Mouse (Mus musculus) intestine, embryonic 15.5 days (tissue): Measurements from ENCODE around the gene Zfp12. TPM values are rescaled to one million over a fixed set of nuclear protein-coding genes. Genes with fewer than 3 reads are reported as not detected.

ENCODE experiments used
- ATAC-seq: fragments of 200-750 bp; cut with Nextera tagmentation; 2 replicates; pipeline ENCODE4 v1.8.0; 2017; ENCODE audit warnings: moderate TSS enrichment, moderate library complexity
- H3K27ac ChIP-seq: fragments of 300-500 bp; sonication (generic); 2 replicates; pipeline ENCODE4 v1.5.1; 2015; ENCODE audit warnings: mild to moderate bottlenecking, inconsistent platforms
- H3K27me3 ChIP-seq: fragments of 300-500 bp; sonication (generic); replicated peaks from 2 replicates; pipeline ENCODE4 v1.6.1; 2015; ENCODE audit warnings: inconsistent platforms
- H3K36me3 ChIP-seq: fragments of 300-500 bp; sonication (generic); 2 replicates; pipeline ENCODE4 v1.6.1; 2015; ENCODE audit warnings: inconsistent platforms
- H3K4me1 ChIP-seq: fragments of 300-500 bp; sonication (generic); replicated peaks from 2 replicates; pipeline ENCODE4 v1.6.1; 2015; ENCODE audit warnings: inconsistent platforms
- H3K4me2 ChIP-seq: fragments of 300-500 bp; sonication (generic); replicated peaks from 2 replicates; pipeline ENCODE4 v1.6.1; 2015; ENCODE audit warnings: mild to moderate bottlenecking, inconsistent platforms
- H3K4me3 ChIP-seq: fragments of 300-500 bp; sonication (generic); replicated peaks from 2 replicates; pipeline ENCODE4 v1.5.1; 2015; ENCODE audit warnings: inconsistent platforms
- H3K9ac ChIP-seq: fragments of 300-500 bp; sonication (generic); 2 replicates; pipeline ENCODE4 v1.6.1; 2015; ENCODE audit warnings: inconsistent platforms
- H3K9me3 ChIP-seq: fragments of 300-500 bp; sonication (generic); 2 replicates; pipeline ENCODE4 v1.6.1; 2016; ENCODE audit warnings: inconsistent platforms
- WGBS: fragments of 180-500 bp; shearing (Covaris S2); methylation state at CpG from one replicate; pipeline ENCODE4 v1.1.7; 2015; 5-methylcytosine and 5-hydroxymethylcytosine counted together
- polyA plus RNA-seq: library from polyadenylated mRNA; unstranded; fragments of >200 nt; fragmentation: Nextera tagmentation; extraction: Ambion mirVana; gene quantifications from 2 replicates; pipeline ENCODE4 v1.2.1, GENCODE M21; 2015

The Zfp12 gene
- polyA plus RNA-seq, 1 experiment from 2014 or later: 9.8 TPM

- Histone ChIP-seq H3K27me3 (peaks cover 60% of the 10 kb centered on the region), H3K9me3 (no peaks in the 10 kb centered on the region), H3K9ac (no peak overlapping the region)
These were observed 17.1 kb downstream of the Zfp12 start for GRCm38 (mm10) chr5:143252039-143252438.

GRCm38 (mm10) chr5:143252791-143253185 lies 17.8 kb downstream of the Zfp12 start:
- peak overlapping the region; percentile 82; the same call in 1 of the 2 replicates for H3K4me2 ChIP-seq
- H3K27ac ChIP-seq: no peak overlapping the region
- H3K9ac ChIP-seq: no peak overlapping the region
- peaks cover 17% of the 10 kb centered on the region for H3K4me1 ChIP-seq
- no peaks in the 10 kb centered on the region for H3K9me3 ChIP-seq
- peaks cover 20% of the 10 kb centered on the region for H3K36me3 ChIP-seq
- peak overlapping the region; percentile 40; the same call in 1 of the 2 replicates for H3K4me3 ChIP-seq
- H3K27me3 ChIP-seq: peaks cover 64% of the 10 kb centered on the region
- no peak for ATAC-seq
- 45% methylated on average over 18 of the region's 18 CpGs for WGBS

More at GRCm38 (mm10) chr5:143252039-143252438, 17.1 kb downstream of the Zfp12 start:
- no peak overlapping the region for H3K27ac ChIP-seq
- ATAC-seq: no peak
- H3K4me1 ChIP-seq: peaks cover 17% of the 10 kb centered on the region
- H3K36me3 ChIP-seq: peaks cover 24% of the 10 kb centered on the region
- no peak overlapping the region for H3K4me2 ChIP-seq
- H3K4me3 ChIP-seq: no peak overlapping the region
- WGBS: 68% methylated on average over 6 of the region's 6 CpGs

DNA sequence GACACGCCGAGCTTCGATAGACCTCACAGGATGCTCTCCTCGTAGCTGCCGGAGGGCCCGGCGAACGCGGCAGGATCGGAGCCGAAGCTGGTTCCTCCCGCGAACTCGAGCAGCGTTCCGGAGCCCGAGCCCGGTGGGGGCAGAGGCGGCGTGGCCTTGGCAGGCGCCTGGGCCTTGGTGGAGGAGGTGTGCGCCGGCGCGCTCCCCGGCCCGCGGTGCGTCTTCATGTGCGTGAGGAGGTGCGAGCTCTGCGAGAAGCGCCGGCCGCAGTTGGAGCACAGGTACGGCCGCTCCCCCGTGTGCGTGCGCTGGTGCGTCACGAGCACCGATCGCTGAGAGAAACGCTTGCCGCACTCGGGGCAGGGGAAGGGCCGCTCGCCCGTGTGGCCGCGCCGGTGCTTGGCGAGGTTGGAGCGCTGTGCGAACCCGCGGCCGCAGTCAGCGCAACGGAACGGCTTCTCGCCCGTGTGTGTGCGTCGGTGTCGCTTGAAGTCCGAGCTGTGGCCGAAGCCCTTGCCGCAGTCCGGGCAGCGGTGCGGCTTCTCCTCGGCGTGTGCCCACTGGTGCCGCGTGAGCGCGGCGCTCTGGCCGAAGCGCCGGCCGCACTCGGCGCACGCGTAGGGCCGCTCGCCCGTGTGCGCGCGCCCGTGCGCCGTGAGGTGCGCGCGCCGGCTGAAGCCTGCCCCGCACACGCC lies 18.4 kb downstream of the Zfp12 start:
- peak overlapping the region; percentile 40 for H3K4me3 ChIP-seq
- WGBS: 7% methylated on average over 101 of the region's 103 CpGs
- peaks cover 17% of the 10 kb centered on the region for H3K4me1 ChIP-seq
- peak; percentile 34; the same call in 1 of the 2 replicates for ATAC-seq
- H3K9ac ChIP-seq: no peak overlapping the region
- H3K27me3 ChIP-seq: peaks cover 67% of the 10 kb centered on the region
- peaks cover 16% of the 10 kb centered on the region for H3K36me3 ChIP-seq
- peak overlapping the region; percentile 82 for H3K4me2 ChIP-seq
- no peak overlapping the region for H3K27ac ChIP-seq
- H3K9me3 ChIP-seq: no peaks in the 10 kb centered on the region

DNA sequence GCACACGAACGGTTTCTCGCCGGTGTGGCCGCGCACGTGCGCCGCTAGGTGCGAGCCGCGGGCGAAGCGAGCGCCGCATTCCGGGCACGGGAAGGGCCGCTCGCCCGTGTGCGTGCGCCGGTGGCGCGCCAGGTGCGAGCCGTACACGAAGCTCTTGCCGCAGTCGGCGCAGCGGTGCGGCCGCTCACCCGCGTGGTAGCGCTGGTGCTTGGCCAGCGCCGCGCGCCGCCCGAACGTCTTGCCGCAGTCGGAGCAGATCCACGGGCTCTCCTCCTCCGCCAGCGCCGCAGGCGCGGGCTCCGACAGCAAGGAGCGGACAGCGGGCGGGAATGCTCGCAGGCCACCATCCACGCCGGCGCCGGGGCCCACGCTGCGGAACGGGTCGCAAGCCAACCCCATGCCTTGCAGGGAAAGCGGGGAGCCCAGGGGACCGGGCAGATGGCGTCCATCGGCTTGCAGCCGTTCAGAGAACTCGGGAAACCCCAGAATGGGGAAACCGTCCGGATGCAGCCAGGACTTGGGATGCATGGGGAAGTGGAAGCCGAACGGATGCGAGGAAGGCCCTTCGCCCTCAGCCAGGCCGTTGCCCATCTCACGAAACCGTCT lies 19.0 kb downstream of the Zfp12 start:
- Histone ChIP-seq H3K36me3 (peaks cover 15% of the 10 kb centered on the region), H3K27me3 (peaks cover 69% of the 10 kb centered on the region), H3K4me3 (peak overlapping the region; percentile 40), H3K9me3 (no peaks in the 10 kb centered on the region), H3K9ac (no peak overlapping the region), H3K4me2 (peak overlapping the region; percentile 82), H3K4me1 (peaks cover 17% of the 10 kb centered on the region), H3K27ac (no peak overlapping the region)
- peak; percentile 10; the same call in 1 of the 2 replicates for ATAC-seq
- WGBS: 11% methylated on average over 73 of the region's 81 CpGs

GRCm38 (mm10) chr5:143254487-143255130 lies 19.6 kb downstream of the Zfp12 start:
- Histone ChIP-seq H3K27me3 (peaks cover 69% of the 10 kb centered on the region), H3K9me3 (no peaks in the 10 kb centered on the region), H3K36me3 (peaks cover 15% of the 10 kb centered on the region), H3K4me1 (peaks cover 17% of the 10 kb centered on the region), H3K4me3 (peak overlapping the region; percentile 40), H3K4me2 (peak overlapping the region; percentile 82), H3K27ac (no peak overlapping the region), H3K9ac (no peak overlapping the region)
- WGBS: 46% methylated on average over 66 of the region's 66 CpGs
- no peak for ATAC-seq

GRCm38 (mm10) chr5:143255131-143255519 lies 20.2 kb downstream of the Zfp12 start:
- no peak for ATAC-seq
- peak overlapping the region; percentile 40; the same call in 1 of the 2 replicates for H3K4me3 ChIP-seq
- peaks cover 69% of the 10 kb centered on the region for H3K27me3 ChIP-seq
- no peak overlapping the region for H3K27ac ChIP-seq
- H3K4me2 ChIP-seq: peak overlapping the region; percentile 82; the same call in 1 of the 2 replicates
- H3K9ac ChIP-seq: no peak overlapping the region
- H3K36me3 ChIP-seq: peaks cover 15% of the 10 kb centered on the region
- 53% methylated on average over 24 of the region's 24 CpGs for WGBS
- H3K4me1 ChIP-seq: peaks cover 17% of the 10 kb centered on the region
- no peaks in the 10 kb centered on the region for H3K9me3 ChIP-seq

DNA sequence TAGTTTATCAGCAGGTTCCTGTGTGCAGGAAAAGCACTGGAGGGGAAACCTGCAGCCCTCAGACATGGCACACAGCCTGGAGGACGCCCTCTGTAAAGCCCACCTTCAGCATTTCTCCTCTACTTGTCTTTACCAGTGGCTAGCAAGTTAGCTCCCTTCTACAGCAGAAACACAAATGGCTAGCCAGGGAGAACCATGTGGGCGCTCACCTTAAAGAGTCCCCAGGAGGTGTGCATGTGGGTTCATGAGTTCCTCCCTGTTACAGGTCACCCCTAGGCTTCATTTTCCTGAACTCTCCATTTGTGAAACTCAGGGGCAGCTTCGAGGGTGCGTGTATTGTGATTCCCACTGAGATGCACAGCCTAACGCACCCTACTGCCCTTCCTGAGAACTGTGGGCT lies 20.8 kb downstream of the Zfp12 start:
- 91% methylated on average over 5 of the region's 5 CpGs for WGBS
- Histone ChIP-seq H3K27me3 (peaks cover 69% of the 10 kb centered on the region), H3K4me3 (no peak overlapping the region), H3K27ac (no peak overlapping the region), H3K4me2 (no peak overlapping the region), H3K36me3 (peaks cover 15% of the 10 kb centered on the region), H3K9ac (no peak overlapping the region), H3K9me3 (no peaks in the 10 kb centered on the region), H3K4me1 (peaks cover 17% of the 10 kb centered on the region)
- ATAC-seq: no peak

DNA sequence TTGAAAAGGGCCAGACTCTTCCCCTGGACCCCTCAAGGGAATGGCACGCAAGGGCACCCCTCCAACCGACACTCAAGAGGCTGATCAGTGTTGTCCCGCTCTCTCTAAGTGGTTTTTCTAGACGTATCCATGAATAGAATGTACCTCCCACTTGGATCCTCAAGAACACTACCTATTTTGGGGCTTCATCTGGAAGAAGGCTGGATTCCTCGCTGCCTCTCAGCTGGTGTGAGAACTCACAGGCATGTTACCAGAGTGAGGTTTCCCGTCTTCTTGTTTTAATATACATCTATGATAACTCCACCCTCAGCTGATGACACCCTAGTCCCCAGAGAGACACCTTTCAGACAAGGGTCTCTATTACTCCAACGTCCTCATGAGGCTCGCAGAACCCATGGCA lies 26.7 kb downstream of the Zfp12 start:
- no peak for ATAC-seq
- Histone ChIP-seq H3K36me3 (peaks cover 4% of the 10 kb centered on the region; the same call in 1 of the 2 replicates), H3K4me1 (no peaks in the 10 kb centered on the region), H3K9me3 (no peaks in the 10 kb centered on the region), H3K4me3 (no peak overlapping the region), H3K27ac (no peak overlapping the region), H3K27me3 (peaks cover 13% of the 10 kb centered on the region), H3K9ac (no peak overlapping the region), H3K4me2 (no peak overlapping the region)
- WGBS: 93% methylated on average over 8 of the region's 8 CpGs

GRCm38 (mm10) chr5:143264689-143265088 lies 29.7 kb downstream of the Zfp12 start:
- Histone ChIP-seq H3K4me2 (no peak overlapping the region), H3K27ac (no peak overlapping the region), H3K9ac (no peak overlapping the region), H3K36me3 (peaks cover 4% of the 10 kb centered on the region; the same call in 1 of the 2 replicates), H3K4me3 (no peak overlapping the region), H3K4me1 (0 out of 2 replicates have a peak, but pooled peaks cover 3% of the 10 kb centered on the region), H3K27me3 (no peaks in the 10 kb centered on the region), H3K9me3 (no peaks in the 10 kb centered on the region)
- no peak for ATAC-seq
- 89% methylated on average over 10 of the region's 10 CpGs for WGBS

DNA sequence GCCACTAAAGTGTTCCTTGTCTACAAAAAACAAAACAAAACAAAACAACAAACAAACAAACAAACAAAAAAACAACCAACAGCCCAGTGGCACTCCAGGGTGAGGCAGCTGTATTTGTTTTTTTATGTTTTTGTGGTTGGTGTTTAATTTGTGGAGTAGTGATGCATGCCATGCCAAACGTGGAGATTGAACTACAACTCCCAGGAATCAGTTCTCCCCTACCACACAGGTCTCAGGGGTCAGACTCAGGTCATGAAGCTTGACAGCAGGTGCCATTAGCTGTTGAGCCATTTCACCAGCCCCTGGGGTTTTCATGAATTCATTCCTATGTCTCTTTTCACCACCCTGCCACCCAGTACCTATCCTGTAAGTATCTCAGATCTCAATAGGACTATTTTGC lies 30.4 kb downstream of the Zfp12 start:
- H3K4me1 ChIP-seq: peaks cover 6% of the 10 kb centered on the region; the same call in 1 of the 2 replicates
- H3K27ac ChIP-seq: no peak overlapping the region
- H3K4me3 ChIP-seq: no peak overlapping the region
- H3K9me3 ChIP-seq: no peaks in the 10 kb centered on the region
- H3K36me3 ChIP-seq: peaks cover 4% of the 10 kb centered on the region; the same call in 1 of the 2 replicates
- H3K27me3 ChIP-seq: no peaks in the 10 kb centered on the region
- H3K9ac ChIP-seq: no peak overlapping the region
- H3K4me2 ChIP-seq: no peak overlapping the region
- 46% methylated on average over 1 of the region's 1 CpGs for WGBS
- ATAC-seq: no peak

DNA sequence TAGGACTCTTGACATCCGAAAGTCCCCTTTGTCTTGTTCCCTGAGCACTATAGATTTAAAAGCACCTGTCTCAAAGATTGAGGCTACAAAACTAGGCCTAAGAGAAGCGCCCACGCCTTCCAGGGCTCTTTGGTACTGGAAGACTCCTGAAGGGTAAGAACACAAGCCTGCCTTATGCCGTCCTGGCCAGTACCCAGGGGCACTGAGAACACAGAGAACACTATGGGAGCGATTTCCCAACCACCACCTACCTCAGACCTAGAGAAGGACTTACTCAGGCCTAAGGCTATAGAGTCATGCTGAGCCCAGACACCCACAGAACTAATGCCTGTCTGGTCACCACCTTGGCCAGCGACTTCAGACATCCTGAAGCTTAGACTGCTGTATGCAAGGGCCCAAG lies 31.8 kb downstream of the Zfp12 start:
- H3K4me2 ChIP-seq: no peak overlapping the region
- WGBS: 86% methylated on average over 6 of the region's 6 CpGs

GRCm38 (mm10) chr5:143268985-143269362 lies 34.0 kb downstream of the Zfp12 start:
- H3K4me3 ChIP-seq: peak overlapping the region; percentile 94
- H3K4me2 ChIP-seq: peak overlapping the region; percentile 93
- H3K27me3 ChIP-seq: no peaks in the 10 kb centered on the region
- H3K4me1 ChIP-seq: peaks cover 11% of the 10 kb centered on the region; the same call in 1 of the 2 replicates
- H3K9me3 ChIP-seq: no peaks in the 10 kb centered on the region
- no peaks in the 10 kb centered on the region for H3K36me3 ChIP-seq
- no peak overlapping the region for H3K27ac ChIP-seq
- 31% methylated on average over 8 of the region's 8 CpGs for WGBS
- ATAC-seq: no peak; the same call in 1 of the 2 replicates
- peak overlapping the region; percentile 93 for H3K9ac ChIP-seq

More for the DNA sequence above, 31.8 kb downstream of the Zfp12 start:
- peaks cover 11% of the 10 kb centered on the region; the same call in 1 of the 2 replicates for H3K4me1 ChIP-seq
- no peaks in the 10 kb centered on the region for H3K9me3 ChIP-seq
- H3K9ac ChIP-seq: no peak overlapping the region
- no peaks in the 10 kb centered on the region for H3K27me3 ChIP-seq
- no peak overlapping the region for H3K27ac ChIP-seq
- H3K36me3 ChIP-seq: 0 out of 2 replicates have a peak, but pooled peaks cover 4% of the 10 kb centered on the region
- ATAC-seq: no peak
- H3K4me3 ChIP-seq: no peak overlapping the region
